Mouse (Mus musculus) lung, postnatal 0 days (tissue): ENCODE data around the gene Zfp143.

Experiments
- CTCF ChIP-seq: IDR thresholded peaks from 2 replicates; pipeline ENCODE4 v1.5.1; 2016; ENCODE audit warnings: antibody characterized with exemption, mild to moderate bottlenecking
- EP300 ChIP-seq: IDR thresholded peaks from 2 replicates; pipeline ENCODE4 v1.6.1; 2016; ENCODE audit warnings: antibody characterized with exemption, mild to moderate bottlenecking, control low read depth

DNA sequence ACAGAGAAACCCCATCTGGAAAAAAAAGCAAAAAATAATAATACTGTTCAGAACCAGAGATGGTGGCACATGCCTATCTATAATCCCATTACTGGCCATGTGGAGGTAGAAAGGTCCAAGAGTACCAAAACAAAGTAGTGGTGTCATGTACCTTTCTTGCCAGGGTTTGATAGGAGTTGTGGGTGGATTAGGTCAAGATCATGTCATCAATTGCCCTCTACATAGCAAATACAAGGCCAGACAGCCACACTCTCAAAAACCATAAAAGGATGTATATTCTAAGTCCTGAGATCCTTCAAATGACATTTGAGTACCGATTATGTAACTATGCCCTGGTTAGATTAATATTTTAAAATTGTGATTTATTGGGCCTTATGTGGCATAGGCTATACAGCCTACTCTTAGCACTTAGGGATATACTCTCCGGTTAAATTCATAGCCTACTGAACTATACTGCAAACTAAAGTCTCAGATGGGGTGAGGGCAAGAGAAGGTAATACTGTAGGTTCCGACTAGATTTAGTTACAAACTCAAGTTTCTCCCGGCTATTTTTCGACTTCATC is 830 bp upstream of the Zfp143 start:
- TF ChIP-seq CTCF (no peak), EP300 (0 out of 2 replicates have a peak, but pooled peaks have one; percentile 23)
